Mouse (Mus musculus): ENCODE data around the gene Tssk2. TPM values are rescaled to one million over a fixed set of nuclear protein-coding genes. Genes with fewer than 3 reads are reported as not detected.

The Tssk2 gene
- polyA plus RNA-seq, 1 experiment, result 0.05 TPM

- 0 out of 2 replicates have a peak overlapping the region, but pooled peaks have one; percentile 5 for H3K4me3 ChIP-seq (ENCODE audit: insufficient read depth, low read depth, low read length)
- peak; percentile 50 for DNase-seq
- WGBS, result 19% methylated on average over 7 of the region's 7 CpGs
- TF ChIP-seq CTCF (conservative IDR thresholded peaks at IDR 0.05; ENCODE audit: insufficient read depth, insufficient read length, low read depth, low read length), result no peak
- TF ChIP-seq POLR2A (IDR thresholded peaks at IDR 0.05; ENCODE audit: low read depth, low read length), result no peak
- no peak overlapping the region; the same call in 1 of the 2 replicates for H3K27ac ChIP-seq (ENCODE audit: insufficient read depth, low read depth, low read length)
- H3K27me3 ChIP-seq (replicated peaks; ENCODE audit: control insufficient read depth, insufficient read depth, low read length), result no peaks in the 10 kb centered on the region
- H3K36me3 ChIP-seq (ENCODE audit: control insufficient read depth, insufficient read depth, low read length), result no peaks in the 10 kb centered on the region
- peaks cover 4% of the 10 kb centered on the region; the same call in 1 of the 2 replicates for H3K4me1 ChIP-seq (ENCODE audit: control insufficient read depth, insufficient read depth, low read length)
These were observed 46.8 kb downstream of the Tssk2 start for GRCm38 (mm10) chr16:17945081-17945831.

- 60% methylated on average over 2 of the region's 2 CpGs for WGBS
- Histone ChIP-seq H3K4me3 (ENCODE audit: insufficient read depth, low read depth, low read length) (no peak overlapping the region), H3K4me1 (ENCODE audit: control insufficient read depth, insufficient read depth, low read length) (peaks cover 4% of the 10 kb centered on the region; the same call in 1 of the 2 replicates), H3K27ac (ENCODE audit: insufficient read depth, low read depth, low read length) (no peak overlapping the region), H3K36me3 (ENCODE audit: control insufficient read depth, insufficient read depth, low read length) (no peaks in the 10 kb centered on the region), H3K27me3 (replicated peaks; ENCODE audit: control insufficient read depth, insufficient read depth, low read length) (no peaks in the 10 kb centered on the region)
- TF ChIP-seq POLR2A (IDR thresholded peaks at IDR 0.05; ENCODE audit: low read depth, low read length), result no peak
- no peak for TF ChIP-seq CTCF (conservative IDR thresholded peaks at IDR 0.05; ENCODE audit: insufficient read depth, insufficient read length, low read depth, low read length)
- no peak for DNase-seq
These were observed 51.0 kb downstream of the Tssk2 start for GRCm38 (mm10) chr16:17949421-17949877.

Other genes starting within 250 kb of the Tssk2 start
- gene Med15, start 165.7 kb upstream of the Tssk2 start, polyA plus RNA-seq (2012; rRNA removed), result 48.6 and 54.3 TPM in 2 replicates
- gene Klhl22, start 139.0 kb upstream of the Tssk2 start, polyA plus RNA-seq (2012; rRNA removed), result 50.9 and 69.4 TPM in 2 replicates
- 26.8 and 38.2 TPM in 2 replicates for gene Scarf2, start 101.4 kb upstream of the Tssk2 start, polyA plus RNA-seq (2012; rRNA removed)
- 6.2 and 7.9 TPM in 2 replicates for gene B830017H08Rik, start 65.5 kb upstream of the Tssk2 start, polyA plus RNA-seq (2012; rRNA removed)
- 372 and 440 TPM in 2 replicates for gene Car15, start 60.3 kb upstream of the Tssk2 start, polyA plus RNA-seq (2012; rRNA removed)
- gene Gm20518, start 7.0 kb upstream of the Tssk2 start, polyA plus RNA-seq (2012; rRNA removed), result 7.7 and 10.3 TPM in 2 replicates
- 0.12 and 0.14 TPM in 2 replicates for gene Tssk1, start 4.4 kb upstream of the Tssk2 start, polyA plus RNA-seq (2012; rRNA removed)
- gene Dgcr2, start 75 bp upstream of the Tssk2 start, polyA plus RNA-seq (2012; rRNA removed), result 99.8 and 127 TPM in 2 replicates
- 14.2 and 16.2 TPM in 2 replicates for gene Ess2, start 12.7 kb downstream of the Tssk2 start, polyA plus RNA-seq (2012; rRNA removed)
- gene Gsc2, start 16.4 kb downstream of the Tssk2 start, polyA plus RNA-seq (2012; rRNA removed), result not detected in 2 replicates
- 300 and 304 TPM in 2 replicates for gene Slc25a1, start 29.6 kb downstream of the Tssk2 start, polyA plus RNA-seq (2012; rRNA removed)
- not detected in 2 replicates for gene Vpreb2, start 81.8 kb downstream of the Tssk2 start, polyA plus RNA-seq (2012; rRNA removed)
- gene Dgcr6, start 154.2 kb downstream of the Tssk2 start, polyA plus RNA-seq (2012; rRNA removed), result 135 and 142 TPM in 2 replicates
- gene Prodh, start 191.6 kb downstream of the Tssk2 start, polyA plus RNA-seq (2012; rRNA removed), result 397 and 415 TPM in 2 replicates
- 18.9 and 26.7 TPM in 2 replicates for gene Rtn4r, start 229.0 kb downstream of the Tssk2 start, polyA plus RNA-seq (2012; rRNA removed)

Data from kidney, adult 2 months (tissue).